Mouse (Mus musculus) bone marrow macrophage, adult 2 months (primary cell): ENCODE measurements at regions not wholly inside any gene's neighbourhood (a gene's known extent, or its start where the extent isn't known, plus 50 kb on each side); places are given as distances from the start of the nearest gene placed in this dataset.

ENCODE experiments used
- H3K27ac ChIP-seq: 2 replicates; pipeline ENCODE4 v1.5.1; 2012; ENCODE audit warnings: low read depth, low read length; ENCODE audit not compliant: insufficient read depth
- H3K4me1 ChIP-seq: 2 replicates; pipeline ENCODE4 v1.6.1; 2012; ENCODE audit warnings: low read length; ENCODE audit not compliant: control insufficient read depth, insufficient read depth
- H3K4me3 ChIP-seq: 2 replicates; pipeline ENCODE4 v1.5.1; 2012; ENCODE audit warnings: mild to moderate bottlenecking, low read length, moderate library complexity; ENCODE audit not compliant: insufficient read depth
- CTCF ChIP-seq: IDR thresholded peaks from 2 replicates; pipeline ENCODE4 v1.5.1; 2012; ENCODE audit warnings: low read depth, mild to moderate bottlenecking, low read length, moderate library complexity
- POLR2A ChIP-seq: IDR thresholded peaks from 2 replicates; pipeline ENCODE4 v1.6.1; 2012; ENCODE audit warnings: mild to moderate bottlenecking, low read depth, low read length, borderline replicate concordance

DNA sequence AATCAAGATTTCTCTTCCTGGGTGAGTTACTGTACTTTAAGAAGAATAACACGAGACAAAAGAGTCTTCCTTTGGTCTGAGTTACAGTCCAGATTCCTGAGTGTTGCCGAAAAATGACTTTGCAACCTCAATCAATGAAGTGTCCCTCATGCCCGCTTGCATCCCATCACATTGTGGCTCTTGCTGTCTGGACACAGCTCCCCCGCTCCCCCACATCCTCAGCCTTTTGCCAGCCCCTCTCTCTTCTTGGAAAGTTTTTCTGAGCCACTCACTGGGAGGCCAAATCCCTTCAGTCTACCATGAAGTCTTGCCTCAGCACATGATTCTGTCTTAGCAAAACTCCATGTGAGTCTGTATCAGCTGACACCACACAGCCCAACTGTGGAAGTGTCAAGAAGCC is 145.3 kb downstream of the Drd1 start:
- Histone ChIP-seq H3K4me1 (no peaks in the 10 kb centered on the region), H3K27ac (no peak overlapping the region), H3K4me3 (no peak overlapping the region)
- TF ChIP-seq POLR2A: no peak
- TF ChIP-seq CTCF: no peak

DNA sequence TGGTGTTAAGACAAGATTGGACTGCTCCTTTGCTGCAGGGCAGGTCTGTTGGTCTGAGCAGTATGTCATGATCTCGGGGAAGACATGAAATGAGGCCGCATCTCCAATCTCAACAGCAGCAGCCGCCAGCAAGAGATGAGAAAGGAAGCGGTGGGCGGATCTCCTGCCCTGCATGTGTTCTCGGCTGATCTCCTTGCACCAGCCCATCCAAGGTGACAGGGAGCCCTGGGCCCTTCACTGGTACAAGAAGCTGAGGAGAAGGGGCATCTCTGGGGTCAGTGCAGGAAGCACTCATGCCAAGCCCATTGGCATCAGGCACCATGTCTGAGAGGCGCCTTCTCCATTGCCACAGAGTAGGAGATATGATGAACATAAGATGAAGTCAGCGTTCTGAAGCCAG is 151.0 kb downstream of the Drd1 start:
- no peak for TF ChIP-seq POLR2A
- TF ChIP-seq CTCF: no peak
- no peak overlapping the region for H3K4me3 ChIP-seq
- H3K4me1 ChIP-seq: no peaks in the 10 kb centered on the region
- H3K27ac ChIP-seq: no peak overlapping the region

DNA sequence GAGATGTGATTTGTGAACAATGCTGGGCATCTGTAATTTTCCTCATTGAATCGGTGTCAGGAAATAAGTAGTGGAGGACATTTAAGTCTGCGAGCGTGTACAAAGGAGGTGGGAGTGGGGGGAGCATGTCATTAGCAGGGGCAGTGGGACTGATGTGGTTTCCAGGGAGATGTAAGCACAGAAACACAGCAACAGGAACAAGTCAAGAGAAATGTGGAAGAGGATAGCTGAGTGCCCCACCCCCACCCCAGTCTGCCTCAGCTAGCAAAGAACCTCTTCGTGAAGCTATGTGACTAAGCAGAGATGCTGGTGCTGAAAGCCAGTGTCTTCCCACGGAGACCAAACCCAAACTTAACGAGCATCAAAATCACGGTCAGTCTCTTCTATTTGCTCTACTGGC is 151.9 kb downstream of the Drd1 start:
- Histone ChIP-seq H3K4me3 (no peak overlapping the region), H3K4me1 (no peaks in the 10 kb centered on the region), H3K27ac (no peak overlapping the region)
- TF ChIP-seq POLR2A: no peak
- no peak for TF ChIP-seq CTCF

DNA sequence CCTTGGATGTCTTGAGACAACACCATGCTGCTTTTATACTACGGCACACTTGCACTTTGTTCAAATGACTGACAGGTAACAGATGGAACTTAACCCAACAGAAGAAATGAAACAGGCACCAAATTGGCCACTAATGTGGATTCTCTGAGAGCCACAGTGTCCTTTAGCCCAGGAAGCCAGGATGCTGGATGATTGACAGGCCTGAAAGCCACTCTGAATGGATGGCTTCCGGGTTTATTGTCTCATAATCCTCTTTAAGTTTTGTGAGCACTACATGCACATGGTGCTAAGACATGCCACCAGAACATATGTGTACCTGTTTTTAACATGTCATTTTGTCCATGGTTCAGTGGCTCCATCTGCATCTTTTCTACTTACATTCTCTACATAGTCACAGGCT is 152.7 kb downstream of the Drd1 start:
- Histone ChIP-seq H3K4me1 (no peaks in the 10 kb centered on the region), H3K4me3 (no peak overlapping the region), H3K27ac (no peak overlapping the region)
- TF ChIP-seq CTCF (no peak), POLR2A (no peak)

DNA sequence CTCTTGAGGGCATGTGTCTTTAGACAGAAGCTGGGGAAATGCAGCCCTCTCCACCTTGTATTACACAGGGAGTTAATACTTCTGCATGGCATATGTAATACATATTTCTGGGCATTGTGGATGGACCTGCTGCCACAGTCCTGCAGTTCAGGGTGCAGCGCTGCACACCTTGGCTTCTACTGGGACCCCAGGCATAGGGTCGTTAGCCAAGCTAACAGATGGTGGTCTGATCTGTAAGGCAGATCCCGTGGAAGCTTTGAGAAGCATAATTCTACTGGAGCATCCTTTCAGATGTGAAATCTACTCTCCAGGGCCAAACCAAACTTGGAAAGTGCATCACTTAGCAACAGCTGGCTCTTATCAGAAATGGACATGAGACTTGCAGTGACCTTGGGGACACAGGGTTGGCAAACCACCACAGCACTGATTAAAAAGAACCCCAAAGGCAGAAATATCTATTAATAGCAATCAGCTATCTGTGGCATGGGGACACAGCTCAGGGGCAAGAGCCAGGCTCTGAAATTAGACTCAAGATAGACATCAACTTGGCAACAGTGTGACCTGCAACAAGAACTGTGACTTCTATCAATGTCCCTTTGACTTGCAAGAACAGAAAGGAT is 155.0 kb downstream of the Drd1 start:
- TF ChIP-seq POLR2A (no peak), CTCF (no peak)
- H3K4me3 ChIP-seq: no peak overlapping the region

DNA sequence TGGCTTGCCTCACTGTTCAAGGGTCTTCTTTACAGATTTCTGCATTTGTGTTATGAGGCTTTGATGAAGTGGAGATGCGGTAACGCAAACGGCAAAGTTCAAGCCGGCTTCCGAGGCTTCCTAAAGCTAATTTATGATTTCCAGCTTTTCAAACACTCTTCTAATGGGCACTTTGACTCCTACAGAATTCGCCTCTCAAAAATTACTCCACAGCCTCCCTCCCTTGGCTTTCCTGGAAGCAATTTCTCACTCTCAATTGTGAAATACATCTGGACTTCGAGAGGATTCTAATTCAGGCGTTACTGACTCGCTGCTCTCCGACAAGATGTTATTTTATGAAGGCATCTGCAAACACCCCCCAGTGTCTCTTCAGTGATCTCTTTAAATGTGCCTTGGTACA is 157.2 kb downstream of the Drd1 start:
- no peak overlapping the region for H3K4me3 ChIP-seq

More for the DNA sequence above, 155.0 kb downstream of the Drd1 start:
- no peak overlapping the region for H3K27ac ChIP-seq
- H3K4me1 ChIP-seq: no peaks in the 10 kb centered on the region

DNA sequence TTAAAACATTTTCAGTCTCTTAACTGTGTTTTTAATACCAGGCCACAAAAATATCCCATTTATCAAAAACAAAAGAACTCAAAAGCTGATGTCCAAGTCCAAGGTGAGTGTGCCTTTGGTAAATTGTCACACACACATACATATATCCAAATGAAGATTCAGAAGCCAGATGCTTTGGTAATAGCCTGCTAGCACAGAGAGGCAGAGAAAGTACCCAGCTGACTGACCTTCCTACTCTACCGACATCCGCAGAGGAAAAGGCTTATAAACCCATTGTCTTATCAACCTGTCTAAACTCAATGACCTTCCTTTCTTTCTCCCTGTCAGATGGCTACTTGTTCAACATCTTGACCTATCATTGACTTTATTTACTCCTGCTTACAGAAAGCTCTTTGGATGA is 158.3 kb downstream of the Drd1 start:
- Histone ChIP-seq H3K4me1 (no peaks in the 10 kb centered on the region), H3K27ac (no peak overlapping the region), H3K4me3 (no peak overlapping the region)
- TF ChIP-seq CTCF (no peak), POLR2A (no peak)

More for the DNA sequence above, 157.2 kb downstream of the Drd1 start:
- Histone ChIP-seq H3K27ac (no peak overlapping the region), H3K4me1 (no peaks in the 10 kb centered on the region)
- no peak for TF ChIP-seq CTCF
- no peak for TF ChIP-seq POLR2A

DNA sequence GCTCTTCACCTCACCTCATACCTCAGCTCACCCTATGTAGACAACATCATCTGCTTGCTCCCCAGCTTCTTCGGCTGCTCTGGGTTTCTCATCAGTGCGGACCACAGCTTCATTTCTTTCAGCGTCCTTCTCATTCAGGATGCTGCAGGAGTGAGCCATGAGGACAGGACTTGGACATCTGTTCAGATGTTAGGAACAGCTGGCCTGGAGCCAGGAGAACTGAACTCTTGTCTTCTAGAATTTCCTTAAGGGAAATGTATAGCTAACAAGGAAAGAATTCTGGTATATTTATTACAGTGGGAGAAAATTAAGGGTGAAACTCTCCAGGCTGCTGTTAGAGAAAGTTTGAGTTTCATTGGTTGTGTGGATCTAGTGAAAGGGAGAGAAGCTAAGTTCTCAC is 167.1 kb downstream of the Drd1 start:
- TF ChIP-seq CTCF (no peak), POLR2A (no peak)
- no peak overlapping the region for H3K4me3 ChIP-seq
- no peaks in the 10 kb centered on the region for H3K4me1 ChIP-seq
- no peak overlapping the region for H3K27ac ChIP-seq

DNA sequence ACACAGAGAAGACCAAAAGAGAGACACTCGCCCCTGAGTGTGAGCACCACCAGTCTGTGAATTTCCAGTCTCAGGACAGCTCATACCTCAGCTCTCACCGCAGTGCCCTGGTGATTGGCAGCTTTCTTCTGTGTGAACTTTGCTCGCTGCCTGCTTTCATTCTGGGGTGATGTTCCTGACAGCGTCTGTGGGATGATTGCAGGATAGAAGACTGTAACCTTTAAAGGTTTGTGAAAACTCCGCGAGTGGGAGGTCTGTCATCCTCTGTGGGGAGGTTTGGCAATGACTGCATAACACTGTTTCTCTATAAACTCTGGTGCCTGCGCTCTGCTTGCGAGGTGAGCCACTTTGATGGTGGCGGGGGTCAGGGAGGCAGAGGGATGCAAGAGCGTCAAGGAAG is 169.7 kb downstream of the Drd1 start:
- H3K4me3 ChIP-seq: no peak overlapping the region
- H3K4me1 ChIP-seq: no peaks in the 10 kb centered on the region
- no peak overlapping the region for H3K27ac ChIP-seq
- no peak for TF ChIP-seq POLR2A
- TF ChIP-seq CTCF: no peak

DNA sequence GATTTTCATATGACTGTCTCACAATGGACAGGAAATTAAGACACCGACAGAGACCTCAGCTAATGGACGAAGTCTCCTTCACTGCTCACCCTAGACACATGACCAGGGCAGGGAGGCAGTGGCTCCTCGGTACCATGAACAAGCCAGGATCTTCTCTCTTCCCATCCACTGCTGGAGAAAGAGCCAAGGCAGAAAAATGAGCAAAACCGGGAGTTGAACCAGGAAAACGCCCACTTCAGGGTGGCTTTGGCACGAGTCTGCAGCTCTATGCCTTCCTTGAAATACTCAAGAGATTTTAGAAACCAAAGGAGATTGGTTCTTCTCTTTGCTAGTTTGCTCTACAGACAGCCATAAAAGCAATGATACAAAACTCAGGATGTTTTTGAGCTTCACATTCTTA is 172.3 kb downstream of the Drd1 start:
- Histone ChIP-seq H3K27ac (no peak overlapping the region), H3K4me1 (no peaks in the 10 kb centered on the region), H3K4me3 (no peak overlapping the region)
- no peak for TF ChIP-seq CTCF

DNA sequence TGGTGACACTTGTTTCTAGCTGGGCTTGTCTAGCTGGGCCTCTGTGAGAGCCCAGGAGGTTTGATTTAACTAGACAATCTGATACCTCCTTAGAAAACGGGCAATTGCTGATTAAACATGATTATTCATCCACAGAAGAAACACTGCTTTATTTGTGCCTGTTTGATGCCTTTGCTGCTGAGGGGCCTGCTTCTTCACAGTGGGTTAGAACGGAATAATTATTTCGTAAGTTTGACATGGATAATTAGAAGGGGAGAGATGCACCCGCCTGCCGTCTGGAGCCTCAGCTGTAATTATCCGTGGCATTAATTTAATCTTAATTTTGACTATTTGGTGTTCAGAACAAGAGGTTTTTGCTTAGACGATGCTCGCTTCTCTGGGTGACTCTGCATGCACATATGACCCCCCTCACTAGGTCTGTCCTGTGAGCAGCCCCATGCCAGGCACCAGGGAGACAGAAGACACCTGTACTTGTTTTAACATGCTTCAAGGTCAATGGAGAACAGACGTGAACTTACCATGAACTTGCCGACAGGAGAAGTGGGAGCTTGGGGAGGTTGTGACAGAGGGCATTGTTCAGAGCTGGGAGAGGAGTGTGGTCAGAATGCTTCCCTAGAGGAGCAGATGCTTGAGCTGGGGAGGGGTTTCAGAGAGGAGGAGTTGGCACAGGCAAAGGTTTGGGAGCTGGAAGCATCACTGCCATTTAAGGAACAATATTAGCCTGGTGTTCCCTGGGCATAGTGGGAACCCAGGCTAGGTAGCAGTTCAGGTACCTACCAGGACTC is 174.8 kb downstream of the Drd1 start:
- H3K4me1 ChIP-seq: no peaks in the 10 kb centered on the region
- TF ChIP-seq CTCF (no peak), POLR2A (no peak)

More for the DNA sequence above, 174.8 kb downstream of the Drd1 start:
- Histone ChIP-seq H3K4me3 (no peak overlapping the region), H3K27ac (no peak overlapping the region)
